Mouse (Mus musculus) left cerebral cortex, postnatal 10 days (tissue): ENCODE measurements around the gene Senp2. TPM values are rescaled to one million over a fixed set of nuclear protein-coding genes. Genes with fewer than 3 reads are reported as not detected.
"Not testable (repeated sequence)": the region's sequence is repeated elsewhere in the genome, so short reads cannot be mapped to it uniquely, and the experiment has no call there.

Source experiments
- DNase-seq, 2 experiments: peaks; one replicate each; pipeline ENCODE4 v3.0.0; 2021 to 2022; ENCODE audit warnings: low spot score in 2 of 2, mixed read lengths in 1 of 2; ENCODE audit errors: extremely low spot score in 1 of 2
- intact Hi-C: fragments of 180-260 bp; cut with DNase I; formaldehyde crosslinking; loops from one replicate; pipeline ENCODE4 v1.15.1; 2025
- total RNA-seq, 2 experiments: library from RNA; stranded (reverse); gene quantifications; 2 replicates each; pipeline ENCODE4 v1.2.3; 2021

Gene Senp2
- total RNA-seq = 10 to 100 TPM; 88.2 to 93.6 TPM

DNA sequence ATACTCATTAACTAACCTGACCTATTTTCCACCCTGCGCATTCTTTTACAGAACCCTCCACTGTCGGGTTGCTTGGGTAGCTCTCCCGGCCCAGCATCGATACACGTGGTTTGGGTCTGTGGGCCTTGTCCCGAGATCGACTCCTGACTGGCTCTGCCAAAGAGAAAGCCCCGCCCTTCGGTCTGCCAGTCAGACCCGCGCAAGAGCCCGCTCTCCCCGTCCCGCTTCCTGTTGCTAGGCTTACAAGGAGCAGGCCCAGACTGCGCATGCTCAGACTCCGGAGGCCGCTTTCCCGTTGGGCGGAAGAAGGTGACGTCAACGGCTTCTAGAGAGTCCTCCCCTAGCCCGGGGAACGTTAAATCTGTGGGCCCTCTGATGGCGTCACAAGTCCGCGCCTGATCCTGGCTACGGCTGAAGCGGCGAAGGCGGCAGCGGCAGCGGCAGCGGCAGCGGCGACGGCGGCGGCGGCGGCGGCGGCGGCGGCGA lies at the start of gene Senp2:
Gene Senp2, plus strand, starts transcription at position 386 of the 486 bp plus-strand sequence.
- DNase-seq = peak; percentile 100
- intact Hi-C loops = loop anchor here (5.0 kb wide), 1 partner anchor 172 kb away; no protein-coding TSS in a partner anchor

DNA sequence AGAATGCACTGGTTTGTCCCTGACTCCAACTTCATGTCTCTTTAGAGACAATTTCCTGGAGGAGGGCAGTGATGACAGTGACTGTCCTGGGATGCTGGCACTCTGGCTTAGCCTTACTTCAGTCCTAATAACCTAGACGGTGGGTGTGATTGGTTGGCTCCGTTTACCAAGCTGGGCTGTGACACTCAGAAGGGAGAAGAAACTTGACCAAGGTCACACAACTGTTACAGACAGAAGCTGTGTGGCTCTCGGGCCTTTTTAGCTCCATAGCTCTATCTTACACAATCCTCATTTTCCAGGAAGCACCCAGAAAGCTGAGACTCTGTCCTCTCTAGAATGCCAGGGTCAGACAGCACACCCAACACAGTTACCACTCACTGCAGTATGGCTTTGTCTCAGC lies 43.7 kb upstream of the Senp2 start:
- intact Hi-C loops = no loop called here
- no peak for DNase-seq

DNA sequence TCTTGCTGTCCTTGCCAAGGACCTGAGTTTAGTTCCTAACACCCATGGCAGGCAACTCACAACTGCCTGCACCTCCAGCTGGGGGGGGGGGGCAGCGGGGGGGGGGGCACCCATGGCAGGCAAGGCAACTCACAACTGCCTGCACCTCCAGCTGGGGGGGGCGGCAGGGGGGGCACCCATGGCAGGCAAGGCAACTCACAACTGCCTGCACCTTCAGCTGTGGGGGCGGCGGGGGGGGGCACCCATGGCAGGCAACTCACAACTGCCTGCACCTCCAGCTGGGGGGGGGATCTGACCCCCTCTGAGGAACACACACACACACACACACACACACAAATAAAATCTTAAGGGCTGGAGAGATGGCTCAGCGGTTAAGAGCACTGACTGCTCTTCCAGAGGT lies 39.4 kb upstream of the Senp2 start:
- intact Hi-C loops = no loop called here
- no peak for DNase-seq

DNA sequence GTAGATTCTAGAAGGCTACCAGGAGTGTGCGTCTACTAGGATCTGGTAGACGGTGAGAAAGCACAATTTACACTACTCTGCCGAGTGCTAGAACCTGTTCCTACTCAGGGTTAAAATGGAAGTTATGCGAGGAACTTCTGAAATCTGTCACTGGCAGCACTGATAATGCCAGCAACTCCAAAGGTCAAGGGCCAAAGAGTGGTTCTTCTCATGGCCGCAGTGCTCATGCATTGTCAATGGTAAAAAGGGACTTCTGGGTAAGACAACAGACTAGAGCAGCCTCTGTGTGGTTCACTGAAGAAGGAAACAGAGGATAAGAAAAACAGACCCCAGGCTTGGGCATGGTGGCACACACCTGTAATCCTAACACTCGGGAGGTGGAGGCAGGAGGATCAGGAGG lies 38.7 kb upstream of the Senp2 start:
- intact Hi-C loops = no loop called here

DNA sequence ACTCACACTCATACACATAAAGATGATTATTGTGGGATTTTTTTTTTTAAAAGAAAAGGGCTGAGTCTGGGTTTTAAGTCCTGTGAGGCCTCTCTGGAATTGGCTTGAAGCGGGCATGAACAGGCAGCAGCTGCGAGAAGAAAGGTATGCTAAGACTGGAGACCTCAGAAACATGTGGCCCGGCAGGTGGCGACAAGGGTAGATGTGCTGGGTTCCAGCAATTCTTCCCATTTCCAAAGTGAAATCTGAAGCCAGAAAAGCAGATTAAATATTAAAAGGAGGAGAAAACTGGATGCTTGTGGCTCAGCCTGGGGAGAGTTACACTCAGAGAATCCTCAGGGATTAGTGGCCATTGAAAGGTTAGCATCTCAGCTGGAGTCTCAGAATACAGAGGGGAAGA lies 37.8 kb upstream of the Senp2 start:
- DNase-seq = no peak
- intact Hi-C loops = no loop called here

More for the DNA sequence above, 38.7 kb upstream of the Senp2 start:
- no peak for DNase-seq

DNA sequence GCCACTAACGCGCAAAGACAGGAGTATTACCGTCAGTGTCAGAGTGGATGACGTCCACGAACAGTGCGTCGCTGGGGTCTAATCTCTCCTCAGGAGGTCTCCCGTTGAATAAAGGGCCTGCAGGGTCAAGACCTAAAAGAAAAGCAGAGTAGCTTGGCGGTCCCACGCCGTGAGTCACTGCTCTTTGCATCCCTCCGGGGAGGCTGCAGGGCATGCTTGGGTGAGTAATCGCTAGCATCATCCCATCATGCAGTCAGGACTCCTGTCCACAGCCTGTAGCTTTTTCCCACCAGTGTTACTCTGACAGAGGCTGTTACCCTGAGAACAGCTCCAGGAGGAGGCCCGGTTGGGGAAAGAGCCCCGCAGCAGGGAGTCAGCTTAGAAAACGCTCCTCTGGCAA lies 33.1 kb upstream of the Senp2 start:
- no peak for DNase-seq

DNA sequence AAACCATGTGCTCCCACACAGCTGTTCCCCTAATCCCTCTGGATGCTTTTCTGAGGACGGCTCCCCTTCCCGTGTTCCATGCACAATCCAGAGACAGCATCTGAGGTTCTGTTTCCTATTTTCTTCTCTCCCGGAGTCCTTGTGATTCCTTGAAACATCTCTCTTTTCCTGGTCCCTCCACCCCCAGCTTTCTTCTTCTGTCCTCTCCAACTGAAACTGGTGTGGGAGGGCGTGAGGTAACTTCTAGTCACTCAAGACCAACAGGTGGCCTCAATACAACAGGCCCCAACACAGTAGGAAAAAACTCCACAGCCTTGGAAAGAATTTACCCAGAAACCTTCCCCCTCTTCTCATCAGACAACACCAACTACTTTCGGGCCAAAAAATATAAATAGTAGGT lies 31.9 kb upstream of the Senp2 start:
- DNase-seq = no peak
- intact Hi-C loops = no loop called here

More for the DNA sequence above, 33.1 kb upstream of the Senp2 start:
- intact Hi-C loops = no loop called here

DNA sequence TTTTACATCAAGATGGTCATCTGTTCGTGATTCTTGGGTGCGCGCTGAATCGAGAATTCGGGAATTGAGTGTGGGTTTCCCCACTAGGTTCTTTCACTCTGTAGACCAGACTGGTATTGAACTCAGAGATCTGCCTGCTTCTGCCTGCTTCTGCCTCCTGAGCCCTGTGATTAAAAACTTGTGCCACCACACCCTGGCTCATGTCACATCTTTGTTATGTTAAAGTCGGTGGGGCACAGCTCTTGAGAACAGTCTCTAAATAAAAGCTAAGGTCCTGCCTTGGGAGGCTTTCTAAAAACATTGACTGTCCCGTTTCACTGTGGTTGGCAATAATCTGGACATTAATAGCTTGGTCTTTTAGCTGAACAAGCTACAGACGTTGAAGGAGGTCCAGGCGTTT lies 26.1 kb upstream of the Senp2 start:
- intact Hi-C loops = no loop called here
- DNase-seq = no peak

DNA sequence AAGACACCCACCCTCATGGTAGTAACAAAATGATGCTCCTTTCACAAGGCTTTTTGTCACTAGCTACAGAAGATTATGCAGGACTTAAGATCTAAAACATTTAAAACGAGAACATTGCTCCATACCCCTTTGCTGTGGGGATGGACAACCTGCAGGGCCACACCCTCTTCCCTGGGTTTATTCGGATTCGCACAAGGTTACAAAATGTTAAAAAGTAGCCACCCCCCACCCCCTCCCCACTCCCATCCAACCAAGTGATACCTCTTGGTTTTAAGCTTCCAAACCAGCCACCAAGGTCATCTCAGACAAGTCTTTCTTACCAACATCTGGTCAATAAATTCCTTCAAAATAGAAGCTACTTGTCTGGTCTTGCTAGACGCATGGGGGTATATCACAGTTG lies 25.7 kb upstream of the Senp2 start:
- DNase-seq = no peak
- intact Hi-C loops = no loop called here

DNA sequence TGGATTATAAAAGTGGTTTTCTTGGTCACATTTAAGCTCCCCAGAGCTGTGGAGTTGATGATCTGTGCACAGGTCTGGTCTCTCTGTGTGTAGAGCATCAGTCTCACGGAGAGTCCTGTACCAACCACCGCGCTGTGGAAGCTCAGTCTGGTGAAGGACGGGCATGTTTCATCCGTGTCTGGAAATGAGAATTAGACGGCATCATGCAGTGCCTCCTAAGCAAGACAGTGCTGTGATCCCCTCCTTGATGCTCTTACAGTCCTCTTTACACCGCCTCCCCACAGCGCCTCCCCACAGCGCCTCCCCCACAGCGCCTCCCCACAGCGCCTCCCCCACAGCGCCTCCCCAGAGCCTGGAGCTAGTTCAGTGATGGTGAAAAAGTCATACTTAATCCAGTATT lies 25.2 kb upstream of the Senp2 start:
- intact Hi-C loops = no loop called here

DNA sequence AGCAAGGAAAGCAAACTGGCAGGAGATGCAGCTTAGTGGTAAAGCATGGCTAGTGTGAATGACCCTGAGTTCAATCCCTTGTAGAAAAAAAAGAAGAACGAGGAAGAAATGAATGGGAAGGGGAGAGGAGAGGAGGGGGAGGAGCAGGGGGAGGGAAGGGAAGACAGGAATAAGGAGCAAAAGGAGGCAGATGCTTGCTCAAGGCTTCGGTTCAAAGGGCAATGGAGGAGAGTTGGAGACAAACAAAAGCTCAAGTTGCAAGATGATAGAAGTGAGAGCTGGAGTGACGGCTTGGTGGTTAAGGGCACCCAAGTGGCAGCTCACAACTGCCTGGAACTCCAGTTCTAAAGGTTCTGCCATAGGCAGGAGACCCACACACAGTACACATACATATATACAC lies 23.1 kb upstream of the Senp2 start:
- intact Hi-C loops = no loop called here
- DNase-seq = no peak

More for the DNA sequence above, 25.2 kb upstream of the Senp2 start:
- DNase-seq = no peak

DNA sequence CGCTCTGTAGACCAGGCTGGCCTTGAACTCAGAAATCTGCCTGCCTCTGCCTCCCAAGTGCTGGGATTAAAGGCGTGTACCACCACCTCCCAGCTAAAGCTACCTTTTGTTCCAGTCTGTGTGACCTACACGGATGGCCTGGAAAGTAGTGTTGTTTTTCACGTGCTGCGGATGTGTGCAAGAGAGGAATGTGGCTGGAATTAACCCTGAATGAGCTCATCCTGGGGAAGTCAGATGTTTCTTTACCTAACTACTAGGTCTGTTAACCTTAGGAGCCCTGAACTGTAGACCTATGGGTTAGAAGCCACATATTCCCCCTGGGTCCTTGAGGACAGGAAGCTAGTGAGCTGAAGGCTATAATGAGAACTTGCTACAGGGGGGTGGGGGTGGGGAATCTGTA lies 21.3 kb upstream of the Senp2 start:
- intact Hi-C loops = no loop called here
- DNase-seq = no peak

DNA sequence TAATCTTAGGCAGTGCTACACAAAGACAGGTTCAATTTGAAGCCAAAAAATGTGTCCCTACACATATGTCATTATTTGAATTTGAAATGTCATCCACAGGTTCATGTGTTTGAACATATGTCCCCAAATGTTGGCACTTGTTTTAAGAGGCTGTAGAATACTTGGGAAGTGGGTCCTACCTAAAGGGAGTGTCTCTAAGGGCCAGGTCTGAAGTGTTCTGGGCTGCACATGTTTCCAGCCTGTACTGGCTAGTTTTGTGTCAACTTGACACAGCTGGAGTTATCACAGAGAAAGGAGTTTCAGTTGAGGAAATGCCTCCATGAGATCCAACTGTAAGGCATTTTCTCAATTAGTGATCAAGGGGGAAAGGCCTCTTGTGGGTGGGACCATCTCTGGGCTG lies 18.4 kb upstream of the Senp2 start:
- intact Hi-C loops, DNase-seq: not testable (repeated sequence)

DNA sequence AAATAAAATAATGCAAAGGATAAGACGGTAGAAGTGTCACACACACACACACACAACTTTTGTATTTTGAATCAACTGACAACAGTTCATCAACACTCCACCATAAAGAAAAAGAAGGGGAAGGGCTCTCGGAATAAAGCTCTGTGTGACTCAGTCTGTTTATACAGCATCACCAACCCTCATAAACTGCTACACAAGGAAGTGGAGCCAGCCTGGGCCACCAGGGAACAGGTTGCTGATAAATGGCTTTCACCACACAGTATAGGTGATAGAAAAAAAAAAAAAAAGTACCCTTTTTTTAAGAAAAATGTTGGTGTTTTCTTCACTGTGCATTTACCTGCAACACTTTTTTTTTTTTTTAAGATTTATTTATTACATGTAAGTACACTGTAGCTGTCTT lies 17.5 kb upstream of the Senp2 start:
- intact Hi-C loops = no loop called here
- no peak for DNase-seq

DNA sequence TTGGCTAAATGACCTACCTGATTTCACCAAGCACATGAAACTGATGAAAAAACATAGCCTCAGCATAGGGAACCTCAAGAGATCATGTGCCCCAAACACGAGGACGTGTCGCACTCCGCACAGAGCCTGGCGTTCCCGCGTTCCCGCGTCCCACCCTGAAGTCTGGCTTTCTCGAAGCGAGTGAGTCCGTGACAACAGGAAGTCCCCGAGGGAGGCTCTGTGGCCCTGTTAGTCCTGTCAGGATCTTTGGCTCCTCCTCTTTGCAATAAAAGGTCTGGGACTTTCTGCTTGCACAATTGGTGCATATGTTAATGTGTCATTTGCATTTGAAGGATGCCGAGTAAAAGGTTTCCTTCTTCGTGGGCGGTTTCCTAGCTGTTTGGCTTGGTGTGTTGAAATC lies 14.0 kb upstream of the Senp2 start, which contains the start of gene Liph:
Gene Liph, minus strand, starts transcription at position 360 of the 400 bp plus-strand sequence.
- peak in 1 of 2 experiments; percentile 49 for DNase-seq
- intact Hi-C loops = no loop called here

DNA sequence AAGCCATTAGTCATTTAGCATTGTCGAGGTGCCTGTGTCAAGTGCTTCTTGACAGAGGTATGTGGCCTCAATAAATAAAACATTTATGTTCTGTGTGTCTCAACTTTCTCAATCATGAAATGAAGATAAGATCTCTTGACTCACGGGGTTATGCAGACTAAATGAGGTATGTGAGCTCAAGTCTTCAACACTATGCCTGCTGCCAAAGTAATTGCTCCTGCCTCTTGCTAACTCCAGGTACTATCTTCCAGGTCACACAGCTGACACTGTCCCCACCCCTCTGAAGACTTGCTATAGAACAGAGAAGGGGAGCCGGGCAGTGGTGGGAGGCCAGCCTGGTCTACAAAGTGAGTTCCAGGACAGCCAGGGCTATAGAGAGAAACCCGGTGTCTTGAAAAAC lies 12.9 kb upstream of the Senp2 start:
- intact Hi-C loops = no loop called here
- DNase-seq = no peak

DNA sequence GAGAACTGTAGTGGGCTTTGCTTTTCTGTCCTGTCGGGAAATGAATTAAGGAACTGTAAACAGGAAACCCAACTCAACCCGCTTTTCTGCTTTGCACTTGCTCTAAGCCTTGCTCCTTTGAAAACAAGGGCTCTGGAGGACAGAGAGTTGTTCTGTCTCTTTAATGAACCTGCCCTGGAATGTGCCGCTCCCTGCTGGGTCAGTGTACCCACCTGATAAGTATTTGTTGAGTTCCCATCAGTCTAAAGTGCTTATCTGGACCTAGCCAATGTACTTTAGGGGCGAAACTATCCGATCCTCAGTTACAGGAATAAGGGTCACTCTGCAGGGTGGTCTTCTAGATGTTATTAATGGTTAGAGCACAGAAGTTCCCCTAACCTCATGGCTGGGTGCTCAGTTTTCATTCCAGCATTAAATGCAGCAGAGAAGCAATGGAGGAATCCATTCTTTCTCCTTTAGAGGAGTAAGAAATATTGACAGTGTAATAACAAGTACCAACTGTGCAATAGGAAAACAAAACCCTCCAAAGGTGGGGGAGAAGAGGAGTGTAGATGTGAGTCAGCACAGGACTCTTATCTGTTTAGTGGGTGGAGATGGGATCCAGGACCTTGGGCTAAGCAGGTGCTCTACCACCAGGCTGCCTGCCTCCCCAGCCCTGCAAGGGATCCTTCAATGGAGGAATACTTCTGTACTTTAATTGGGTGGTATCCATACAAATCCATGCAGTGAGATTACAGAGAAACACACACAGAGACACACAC lies 12.2 kb upstream of the Senp2 start:
- no peak for DNase-seq
- intact Hi-C loops = no loop called here

DNA sequence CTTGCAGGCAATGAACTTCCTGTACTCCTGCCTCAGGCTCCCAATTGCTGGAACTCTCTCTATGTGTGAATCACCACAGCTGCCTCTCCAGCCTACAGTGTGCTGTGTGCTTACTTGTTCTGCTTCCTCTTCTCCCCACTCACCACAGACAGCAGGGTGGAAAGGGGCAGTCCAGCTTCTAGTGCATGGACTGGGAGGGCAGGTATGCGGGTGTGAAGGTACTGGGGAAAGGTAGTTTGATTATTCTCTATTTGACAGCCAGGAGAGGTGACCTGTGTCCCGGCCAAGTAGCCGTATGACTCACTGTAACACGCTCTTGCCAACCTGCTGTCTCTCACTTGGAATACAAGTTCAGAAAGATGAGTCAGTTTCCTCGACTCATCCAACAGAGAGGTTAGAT lies 11.2 kb upstream of the Senp2 start:
- intact Hi-C loops = no loop called here
- DNase-seq = no peak

DNA sequence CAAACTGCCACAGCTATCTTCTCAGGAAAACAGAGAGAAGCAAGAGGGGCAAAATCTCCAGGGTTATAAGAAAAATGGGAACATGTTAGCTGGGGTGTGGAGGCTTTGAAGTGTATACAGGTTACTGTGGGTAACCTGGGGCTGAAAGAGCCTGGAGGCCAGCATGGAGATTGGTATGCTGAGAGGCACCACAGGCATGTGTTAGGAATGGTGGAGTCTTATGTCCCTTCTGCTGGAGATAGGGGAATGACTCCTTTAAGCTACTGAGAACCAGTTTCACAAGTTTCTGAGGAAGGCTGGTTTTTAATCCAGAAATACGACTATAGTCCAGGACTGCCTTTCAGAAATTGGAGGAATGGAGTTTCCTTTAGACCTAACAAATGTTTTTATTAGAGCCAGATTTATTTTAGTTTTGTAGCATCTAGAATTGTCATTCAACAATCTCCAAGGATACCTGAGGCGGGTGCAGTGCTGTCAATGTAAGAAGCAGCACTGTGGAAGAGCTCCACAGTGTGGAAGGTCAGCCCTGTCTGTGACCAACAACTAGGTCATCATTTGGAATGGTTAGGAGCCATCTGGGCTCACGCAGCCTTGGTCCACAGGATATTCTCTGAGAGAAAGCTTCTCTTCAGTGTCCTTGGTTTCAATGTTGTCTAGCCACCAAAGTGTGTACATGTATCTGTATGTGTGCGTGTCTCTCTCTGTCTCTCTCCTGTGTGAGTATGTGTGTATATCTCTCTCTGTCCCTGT lies 9.2 kb upstream of the Senp2 start:
- intact Hi-C loops = no loop called here
- no peak for DNase-seq

DNA sequence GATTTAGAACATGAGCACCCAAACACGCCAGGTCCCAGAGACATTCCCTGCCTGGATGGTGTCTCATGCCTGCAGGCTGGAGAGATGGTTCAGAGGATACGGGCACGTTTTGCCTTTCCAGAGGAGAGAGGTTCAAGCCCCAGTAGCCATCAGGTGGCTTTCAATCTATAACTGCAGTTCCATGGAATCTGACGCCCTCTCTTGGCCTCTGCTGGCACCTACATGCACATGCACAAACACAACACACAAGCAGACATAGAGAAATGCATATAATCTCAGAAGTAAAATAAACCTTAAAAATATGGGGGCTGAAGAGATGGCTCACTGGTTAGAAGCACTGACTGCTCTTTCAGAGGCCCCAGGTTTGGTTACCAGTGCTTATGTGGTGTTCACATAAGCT lies 8.1 kb upstream of the Senp2 start:
- intact Hi-C loops = no loop called here

More for the DNA sequence above, 8.1 kb upstream of the Senp2 start:
- DNase-seq = no peak
